Mouse (Mus musculus): Measurements from ENCODE around the gene Cbx6.

GRCm38 (mm10) chr15:79775662-79776061 is 58.8 kb downstream of the Cbx6 start:
- TF ChIP-seq CTCF (IDR thresholded peaks at IDR 0.05; ENCODE audit: control insufficient read depth, insufficient read depth, insufficient read length), result no peak
- TF ChIP-seq USF1 (IDR thresholded peaks at IDR 0.05; ENCODE audit: low read depth), result no peak
- TF ChIP-seq MYOD1 (IDR thresholded peaks at IDR 0.05; ENCODE audit: control insufficient read depth, insufficient read length, low read depth), result no peak

All from C2C12 (cell line).